Mouse (Mus musculus) bone marrow, adult 2 months (tissue): ENCODE data around the gene Hipk1.

Experiments
- CTCF ChIP-seq: fragments of 200-500 bp; IDR thresholded peaks from 2 replicates; pipeline ENCODE4 v1.5.1; 2011; ENCODE audit warnings: low read length, control low read depth; ENCODE audit not compliant: control insufficient read depth, insufficient read depth
- POLR2A ChIP-seq: fragments of 200-500 bp; IDR thresholded peaks from 2 replicates; pipeline ENCODE4 v1.6.1; 2011; ENCODE audit warnings: low read depth, mild to moderate bottlenecking, control low read depth, low read length, borderline replicate concordance; ENCODE audit not compliant: control insufficient read depth

DNA sequence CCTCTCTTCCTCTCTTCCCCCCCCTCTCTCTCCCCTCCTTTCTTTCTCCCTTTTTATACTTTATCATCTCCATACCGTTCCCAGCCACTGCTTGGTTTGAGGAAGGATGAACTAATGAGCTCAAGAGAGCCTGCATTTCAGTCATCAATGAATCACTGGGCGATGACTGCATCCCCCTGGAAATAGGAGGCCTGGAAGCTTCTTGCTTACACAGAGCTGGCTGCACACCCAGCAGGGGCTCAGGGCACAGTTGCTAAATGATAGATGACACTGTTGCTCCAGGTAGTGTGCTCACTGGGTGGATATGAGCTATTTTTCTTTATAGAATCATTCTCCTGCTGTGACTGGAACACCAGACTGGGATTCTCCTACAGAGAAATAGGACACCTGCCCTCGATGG is 95.8 kb downstream of the Hipk1 start:
- TF ChIP-seq POLR2A (no peak), CTCF (no peak)
